Mouse (Mus musculus) heart, embryonic 14.5 days (tissue): Measurements from ENCODE around the gene Itga9. TPM values are rescaled to one million over a fixed set of nuclear protein-coding genes. Genes with fewer than 3 reads are reported as not detected.
A peak's percentile ranks its signal among the peaks of the same experiment; 100 is the strongest.

Experiments used
- ATAC-seq: fragments of 200-750 bp; cut with Nextera tagmentation; 2 replicates; pipeline ENCODE4 v1.8.0; 2017; ENCODE audit warnings: low read depth, moderate TSS enrichment; ENCODE audit not compliant: insufficient number of reproducible peaks, insufficient read depth, low FRiP score
- H3K27ac ChIP-seq, 2 experiments: fragments of 200-500 bp in 1 of 2; fragments of 300-500 bp in 1 of 2; sonication (generic) in 1 of 2; replicated peaks in 1 of 2; 2 replicates each; pipeline ENCODE4 v1.5.1; 2012 to 2014; ENCODE audit warnings: low read depth in 2 of 2, low read length in 2 of 2, control low read depth in 1 of 2, mild to moderate bottlenecking in 1 of 2, mixed read lengths in 1 of 2; ENCODE audit not compliant: control insufficient read depth in 1 of 2, insufficient read depth in 1 of 2
- H3K27me3 ChIP-seq: fragments of 300-500 bp; sonication (generic); 2 replicates; pipeline ENCODE4 v1.6.1; 2014; ENCODE audit warnings: mild to moderate bottlenecking, low read length, control low read depth; ENCODE audit not compliant: control insufficient read depth, insufficient read depth
- H3K36me3 ChIP-seq: fragments of 300-500 bp; sonication (generic); 2 replicates; pipeline ENCODE4 v1.6.1; 2014; ENCODE audit warnings: mild to moderate bottlenecking, control low read depth, low read length, mixed read lengths; ENCODE audit not compliant: control insufficient read depth, insufficient read depth
- H3K4me1 ChIP-seq, 2 experiments: fragments of 200-500 bp in 1 of 2; fragments of 300-500 bp in 1 of 2; sonication (generic) in 1 of 2; 2 replicates each; pipeline ENCODE4 v1.6.1; 2012 to 2014; ENCODE audit warnings: low read length in 2 of 2, control low read depth in 1 of 2, mixed read lengths in 1 of 2; ENCODE audit not compliant: control insufficient read depth in 2 of 2, insufficient read depth in 2 of 2
- H3K4me2 ChIP-seq: fragments of 300-500 bp; sonication (generic); 2 replicates; pipeline ENCODE4 v1.6.1; 2014; ENCODE audit warnings: mild to moderate bottlenecking, low read length
- H3K4me3 ChIP-seq, 2 experiments: fragments of 200-500 bp in 1 of 2; fragments of 300-500 bp in 1 of 2; sonication (generic) in 1 of 2; 2 replicates each; pipeline ENCODE4 v1.5.1; 2012 to 2014; ENCODE audit warnings: low read length in 2 of 2, mild to moderate bottlenecking in 2 of 2, control low read depth in 1 of 2, low read depth in 1 of 2, moderate library complexity in 1 of 2; ENCODE audit not compliant: control insufficient read depth in 1 of 2, insufficient read depth in 1 of 2
- H3K9ac ChIP-seq: fragments of 300-500 bp; sonication (generic); 2 replicates; pipeline ENCODE4 v1.6.1; 2014; ENCODE audit warnings: mild to moderate bottlenecking, low read length
- H3K9me3 ChIP-seq: fragments of 300-500 bp; sonication (generic); 2 replicates; pipeline ENCODE4 v1.6.1; 2016; ENCODE audit warnings: low read length, control low read depth; ENCODE audit not compliant: control insufficient read depth
- WGBS: fragments of 180-500 bp; shearing (Covaris S2); extraction: QIAGEN DNeasy Blood & Tissue Kit; methylation state at CpG from one replicate; pipeline ENCODE4 v1.1.7; 2014; 5-methylcytosine and 5-hydroxymethylcytosine counted together
- polyA plus RNA-seq: library from polyadenylated mRNA; unstranded; fragments of >200 nt; fragmentation: Nextera tagmentation; extraction: Ambion mirVana; gene quantifications from 2 replicates; pipeline ENCODE4 v1.2.1, GENCODE M21; 2014

Gene Itga9
- polyA plus RNA-seq, 1 experiment from 2014 or later = 15.2 TPM

GRCm38 (mm10) chr9:118919672-118920186 is 313.2 kb downstream of the Itga9 start:
- Histone ChIP-seq H3K4me3 (no peak overlapping the region), H3K4me1 (peaks cover 6 to 10% of the 10 kb centered on the region in 2 experiments; a peak in 3 of 4 replicates), H3K27ac (no peak overlapping the region), H3K36me3 (no peaks in the 10 kb centered on the region), H3K4me2 (no peak overlapping the region), H3K9ac (no peak overlapping the region), H3K9me3 (0 out of 2 replicates have a peak, but pooled peaks cover 3% of the 10 kb centered on the region), H3K27me3 (no peaks in the 10 kb centered on the region)
- no peak for ATAC-seq
- 75% methylated on average over 16 of the region's 16 CpGs for WGBS

DNA sequence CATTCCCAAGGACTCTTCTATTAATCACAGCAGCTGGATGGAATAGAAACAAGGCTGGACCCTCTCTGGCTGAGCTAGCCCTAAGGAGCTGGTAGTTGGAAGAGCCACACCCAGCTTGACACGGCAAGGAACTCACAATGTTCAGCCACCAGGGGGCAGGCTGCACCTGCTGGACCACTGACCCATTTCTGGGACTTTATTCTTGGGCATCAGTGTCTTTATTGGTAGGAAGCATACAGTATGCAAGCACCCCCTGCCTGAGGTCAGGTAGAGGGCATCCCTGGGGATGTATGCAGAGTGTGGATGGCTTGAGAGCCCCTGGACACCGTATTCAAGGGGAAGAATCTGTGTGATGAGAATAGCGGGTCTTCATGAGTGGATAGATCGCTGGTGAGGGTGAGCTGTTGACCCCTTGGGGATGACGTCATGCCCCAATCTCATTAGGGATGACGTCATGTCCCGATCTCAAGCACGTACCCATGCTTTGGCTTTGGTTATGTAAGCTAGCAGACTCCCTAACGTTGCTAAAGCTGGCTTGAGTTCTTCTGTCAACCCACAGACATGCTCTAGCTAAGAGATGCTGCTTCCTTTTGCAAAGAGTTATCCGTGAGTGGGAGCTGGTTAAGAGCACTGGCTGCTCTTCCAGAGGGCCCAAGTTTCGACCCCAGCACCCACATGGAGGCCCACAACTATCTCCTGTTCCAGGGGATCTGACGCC is 314.5 kb downstream of the Itga9 start:
- Histone ChIP-seq H3K36me3 (no peaks in the 10 kb centered on the region), H3K4me2 (no peak overlapping the region), H3K9ac (no peak overlapping the region), H3K27me3 (no peaks in the 10 kb centered on the region), H3K9me3 (no peaks in the 10 kb centered on the region), H3K27ac (no peak overlapping the region), H3K4me1 (peaks cover 8 to 13% of the 10 kb centered on the region in 2 experiments; a peak in 3 of 4 replicates), H3K4me3 (no peak overlapping the region)
- 0 out of 2 replicates have a peak, but pooled peaks have one; percentile 12 for ATAC-seq
- WGBS = 33% methylated on average over 12 of the region's 12 CpGs

DNA sequence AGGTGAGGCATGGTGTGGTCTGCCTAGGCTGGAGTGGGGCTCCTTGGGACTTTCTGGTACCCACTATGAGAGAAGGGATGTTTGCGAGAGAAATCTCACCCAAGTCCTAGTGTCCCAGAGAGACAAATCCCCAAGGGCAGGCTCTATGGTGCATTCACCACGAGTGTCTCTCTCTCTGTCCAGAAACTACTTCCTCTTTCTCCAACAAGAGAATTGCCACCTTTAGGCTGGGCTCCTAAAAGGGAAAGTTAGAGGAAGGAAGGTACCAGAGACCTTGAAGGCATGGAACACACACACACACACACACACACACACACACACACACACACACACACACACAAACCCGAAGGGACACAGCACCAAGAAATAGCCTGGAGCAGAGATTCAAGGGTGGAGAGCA is 315.4 kb downstream of the Itga9 start:
- no peak overlapping the region for H3K4me3 ChIP-seq
- no peak for ATAC-seq
- H3K27me3 ChIP-seq = no peaks in the 10 kb centered on the region
- H3K9me3 ChIP-seq = no peaks in the 10 kb centered on the region
- H3K4me1 ChIP-seq = peaks cover 8 to 14% of the 10 kb centered on the region in 2 experiments; a peak in 3 of 4 replicates
- H3K9ac ChIP-seq = no peak overlapping the region
- H3K36me3 ChIP-seq = no peaks in the 10 kb centered on the region
- no peak overlapping the region for H3K4me2 ChIP-seq
- 76% methylated on average over 3 of the region's 3 CpGs for WGBS
- no peak overlapping the region for H3K27ac ChIP-seq

DNA sequence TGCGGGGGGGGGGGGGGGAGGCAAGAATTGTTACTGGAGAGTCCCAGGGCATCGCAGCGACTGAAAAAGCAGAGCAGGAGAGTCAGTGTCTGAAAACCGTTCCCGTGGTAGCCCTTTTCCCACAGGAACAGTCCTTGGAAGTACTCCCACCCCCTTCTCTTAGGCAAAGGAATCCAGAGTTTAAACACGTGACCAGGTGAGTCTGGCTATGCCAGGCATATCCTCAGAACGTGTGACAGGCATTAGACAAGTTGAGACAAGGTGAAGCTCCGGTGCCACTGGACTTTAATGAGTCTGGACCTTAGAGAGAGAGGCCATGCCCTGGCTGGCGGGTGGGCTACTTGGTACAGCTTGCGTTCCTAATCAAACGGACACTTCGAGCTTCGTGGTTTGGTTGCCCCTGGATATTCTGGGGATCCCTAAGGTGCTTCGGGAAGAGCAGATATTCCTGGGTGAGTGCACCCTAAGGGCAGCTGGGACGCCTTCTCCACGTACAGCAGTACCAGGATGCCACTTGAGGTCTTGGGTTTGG is 318.1 kb downstream of the Itga9 start:
- H3K27me3 ChIP-seq = no peaks in the 10 kb centered on the region
- peaks cover 12 to 31% of the 10 kb centered on the region in 2 experiments; a peak in 3 of 4 replicates for H3K4me1 ChIP-seq
- peak overlapping the region; percentile 81 for H3K9ac ChIP-seq
- H3K27ac ChIP-seq = peak overlapping the region in 1 of 2 experiments; percentile 69; a peak in 1 of 4 replicates
- no peaks in the 10 kb centered on the region for H3K9me3 ChIP-seq
- 17% methylated on average over 16 of the region's 16 CpGs for WGBS
- H3K4me2 ChIP-seq = peak overlapping the region; percentile 93
- no peaks in the 10 kb centered on the region for H3K36me3 ChIP-seq
- no peak for ATAC-seq
- H3K4me3 ChIP-seq = peak overlapping the region; percentile 58 to 87

DNA sequence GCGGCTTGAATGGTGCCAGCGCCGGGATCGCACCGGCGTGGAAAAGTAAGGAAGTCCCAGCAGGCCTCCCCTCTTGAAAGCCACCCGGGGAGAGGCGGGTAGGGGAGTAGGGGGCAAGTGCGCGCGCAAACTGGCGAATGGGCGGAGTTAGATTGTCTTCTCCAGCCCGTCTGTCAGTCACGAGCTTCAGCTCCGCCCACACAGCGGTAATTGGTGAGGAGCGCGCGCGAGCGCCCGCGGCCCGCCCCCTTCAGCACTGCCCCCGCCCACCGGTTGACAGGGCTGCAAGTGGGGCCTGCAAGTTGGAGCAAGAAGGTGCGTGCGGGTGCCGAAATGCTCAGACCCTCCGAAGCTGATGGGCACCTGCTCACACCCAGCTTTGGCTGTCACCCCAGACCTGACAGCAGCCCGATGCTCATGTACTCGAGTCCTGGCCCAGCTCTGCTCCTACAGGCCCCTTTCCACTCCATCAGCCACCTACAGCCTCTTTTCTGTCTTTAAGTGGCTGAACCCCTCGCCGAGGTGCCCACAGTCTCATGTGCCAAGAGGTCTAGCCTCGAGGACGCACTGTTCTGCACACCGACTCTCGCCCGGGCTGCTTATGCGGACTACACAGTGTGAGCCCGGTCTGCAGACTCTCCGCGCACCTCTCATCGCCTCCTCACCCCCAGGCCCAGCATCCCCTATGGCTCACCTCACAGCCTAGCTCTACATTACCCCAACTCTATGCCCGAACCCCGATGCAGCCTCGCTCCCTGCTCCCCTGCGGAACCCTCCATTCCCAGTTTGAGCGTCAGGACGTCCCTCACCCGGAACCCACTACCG is 319.0 kb downstream of the Itga9 start:
- WGBS = under 1% methylated on average over 53 of the region's 53 CpGs

GRCm38 (mm10) chr9:118926111-118926650 is 319.7 kb downstream of the Itga9 start, which contains the start of gene Ctdspl:
TSS of gene Ctdspl (plus strand) at chr9:118926453.
- ATAC-seq = peak; percentile 44
- Histone ChIP-seq H3K4me1 (peaks cover 9 to 28% of the 10 kb centered on the region in 2 experiments; a peak in 3 of 4 replicates), H3K9me3 (no peaks in the 10 kb centered on the region), H3K36me3 (no peaks in the 10 kb centered on the region), H3K27me3 (no peaks in the 10 kb centered on the region), H3K9ac (peak within 1 kb of the TSS; percentile 81), H3K4me3 (peak within 1 kb of the TSS; percentile 82 to 87), H3K27ac (peak within 1 kb of the TSS; percentile 69 to 76), H3K4me2 (peak within 1 kb of the TSS; percentile 93)
- under 1% methylated on average over 40 of the region's 73 CpGs for WGBS

More for the DNA sequence above, 319.0 kb downstream of the Itga9 start:
- Histone ChIP-seq H3K27ac (peak overlapping the region; percentile 69 to 76), H3K27me3 (no peaks in the 10 kb centered on the region), H3K36me3 (no peaks in the 10 kb centered on the region), H3K4me1 (peaks cover 12 to 31% of the 10 kb centered on the region in 2 experiments; a peak in 3 of 4 replicates), H3K4me3 (peak overlapping the region; percentile 82 to 87), H3K9me3 (no peaks in the 10 kb centered on the region), H3K9ac (peak overlapping the region; percentile 81), H3K4me2 (peak overlapping the region; percentile 93)
- ATAC-seq = peak; percentile 91
